Mouse (Mus musculus): ENCODE data around the gene Lrwd1.
"Not testable (repeated sequence)": the region's sequence is repeated elsewhere in the genome, so short reads cannot be mapped to it uniquely, and the experiment has no call there.

Gene Lrwd1

GRCm38 (mm10) chr5:136147704-136148103 is 11.8 kb upstream of the Lrwd1 start:
- DNase-seq (ENCODE audit: low read depth): no peak

- no peak for DNase-seq (ENCODE audit: low read depth)
Measured at GRCm38 (mm10) chr5:136146936-136147335, 11.1 kb upstream of the Lrwd1 start.

- no peak for DNase-seq (ENCODE audit: low read depth)
Measured at GRCm38 (mm10) chr5:136144606-136145430, 8.9 kb upstream of the Lrwd1 start.

GRCm38 (mm10) chr5:136143161-136143755 is 7.4 kb upstream of the Lrwd1 start:
- DNase-seq (ENCODE audit: low read depth): peak; percentile 49

- DNase-seq (ENCODE audit: low read depth): no peak
Measured at GRCm38 (mm10) chr5:136142746-136143145, 6.9 kb upstream of the Lrwd1 start.

GRCm38 (mm10) chr5:136140057-136140482 is 4.2 kb upstream of the Lrwd1 start:
- DNase-seq (ENCODE audit: low read depth): no peak

GRCm38 (mm10) chr5:136139393-136139792 is 3.5 kb upstream of the Lrwd1 start:
- DNase-seq (ENCODE audit: low read depth): no peak

GRCm38 (mm10) chr5:136137658-136138274 is 1.9 kb upstream of the Lrwd1 start:
- DNase-seq (ENCODE audit: low read depth): peak; percentile 9

- no peak for DNase-seq (ENCODE audit: low read depth)
Measured at GRCm38 (mm10) chr5:136136292-136136990, 567 bp upstream of the Lrwd1 start.

GRCm38 (mm10) chr5:136122165-136122564 is 13.7 kb downstream of the Lrwd1 start:
- DNase-seq (ENCODE audit: low read depth): no peak

- DNase-seq (ENCODE audit: low read depth): no peak
Measured at GRCm38 (mm10) chr5:136116784-136117112, 19.1 kb downstream of the Lrwd1 start.

GRCm38 (mm10) chr5:136115891-136116783 is 19.7 kb downstream of the Lrwd1 start, which contains the start of gene Polr2j:
TSS of gene Polr2j (plus strand) at chr5:136116631.
- peak; percentile 90 for DNase-seq (ENCODE audit: low read depth)

GRCm38 (mm10) chr5:136113546-136113945 is 22.3 kb downstream of the Lrwd1 start:
- DNase-seq (ENCODE audit: low read depth): not testable (repeated sequence)

- no peak for DNase-seq (ENCODE audit: low read depth)
Measured at GRCm38 (mm10) chr5:136109042-136109441, 26.8 kb downstream of the Lrwd1 start.

GRCm38 (mm10) chr5:136108486-136108885 is 27.4 kb downstream of the Lrwd1 start:
- no peak for DNase-seq (ENCODE audit: low read depth)

- no peak for DNase-seq (ENCODE audit: low read depth)
Measured at GRCm38 (mm10) chr5:136104511-136104910, 31.4 kb downstream of the Lrwd1 start.

GRCm38 (mm10) chr5:136102099-136102820 is 33.6 kb downstream of the Lrwd1 start:
- DNase-seq (ENCODE audit: low read depth): no peak

- DNase-seq (ENCODE audit: low read depth): no peak
Measured at GRCm38 (mm10) chr5:136098536-136098935, 37.3 kb downstream of the Lrwd1 start.

GRCm38 (mm10) chr5:136095089-136095488 is 40.8 kb downstream of the Lrwd1 start:
- no peak for DNase-seq (ENCODE audit: low read depth)

- DNase-seq (ENCODE audit: low read depth): peak; percentile 56
Measured at GRCm38 (mm10) chr5:136094249-136095010, 41.4 kb downstream of the Lrwd1 start.
